In genomic region chr13:21795584-21795983, GRCm38 (mm10) we compare ENCODE assay signal across 33 mouse cellular contexts. TPM values are rescaled to one million over a fixed set of nuclear protein-coding genes. Genes with fewer than 3 reads are reported as not detected.
A peak's percentile ranks its signal among the peaks of the same experiment; 100 is the strongest.
DNase-seq lines count a peak whose midpoint lies in the region; ATAC-seq and TF ChIP-seq lines count a peak whose summit lies in the region.
"Had no signal": no experiment of that assay in that cellular context is flagged by ENCODE, and none has a peak within 500 bp of the region (broad histone marks: within the 10 kb centered on the region; RNA-seq: fewer than 3 reads in every experiment).

No protein-coding gene starts in this region.

- WGBS in heart, embryonic 11.5 days (ENCODE audit: insufficient replicate concordance), result 88% methylated on average over 7 of the region's 7 CpGs

- no peak for TF ChIP-seq POLR2A in MEL (IDR thresholded peaks at IDR 0.05; ENCODE audit: control insufficient read depth in 1 of 2, insufficient read depth in 1 of 2, low read depth in 1 of 2, low read length in 2 of 2, poor library complexity in 1 of 2)

- no peak for TF ChIP-seq RAD21 in MEL (IDR thresholded peaks at IDR 0.05; ENCODE audit: low read depth, low read length)

- peaks cover 3% of the 10 kb centered on the region; the same call in 1 of the 2 replicates for H3K4me1 ChIP-seq in heart, embryonic 11.5 days (ENCODE audit: control insufficient read depth, insufficient read depth, low read length)
- H3K4me1 ChIP-seq in MEL (ENCODE audit: control insufficient read depth in 1 of 2, insufficient read depth in 2 of 2, low read length in 2 of 2), result peaks cover 0 to 6% of the 10 kb centered on the region in 2 experiments; a peak in 3 of 4 replicates

- no peak for TF ChIP-seq CTCF in MEL (IDR thresholded peaks at IDR 0.05 in 2 of 3, conservative IDR thresholded peaks at IDR 0.05 in 1 of 3; ENCODE audit: control insufficient read depth in 1 of 3, insufficient read depth in 1 of 3, low read depth in 2 of 3, low read length in 3 of 3, poor library complexity in 1 of 3, severe bottlenecking in 1 of 3)

- no peak for TF ChIP-seq EP300 in MEL (IDR thresholded peaks at IDR 0.05; ENCODE audit: low read depth in 1 of 2, low read length in 2 of 2)

- H3K9me3 ChIP-seq in heart, embryonic 11.5 days (replicated peaks; ENCODE audit: control insufficient read depth, low read length), result no peaks in the 10 kb centered on the region
- no peaks in the 10 kb centered on the region for H3K9me3 ChIP-seq in MEL (replicated peaks; ENCODE audit: insufficient read depth, low read length)
- H3K9me3 ChIP-seq: embryonic facial prominence, embryonic 10.5 days; embryonic facial prominence, embryonic 13.5 days; heart, embryonic 13.5 days had no signal

- H3K4me3 ChIP-seq in heart, embryonic 11.5 days (ENCODE audit: low read depth, low read length), result no peak overlapping the region
- H3K4me3 ChIP-seq in MEL (ENCODE audit: control insufficient read depth in 1 of 2, insufficient read depth in 1 of 2, low read depth in 2 of 2, low read length in 2 of 2), result no peak overlapping the region
- H3K4me3 ChIP-seq: embryonic facial prominence, embryonic 10.5 days; embryonic facial prominence, embryonic 13.5 days; erythroblast, embryonic 14.5 days; gastrocnemius, adult 2 months; heart, embryonic 13.5 days had no signal

- no peaks in the 10 kb centered on the region for H3K36me3 ChIP-seq in heart, embryonic 11.5 days (ENCODE audit: control insufficient read depth, insufficient read depth, low read length)
- H3K36me3 ChIP-seq in MEL (ENCODE audit: control insufficient read depth in 1 of 2, insufficient read depth in 2 of 2, low read length in 2 of 2), result peaks cover 0 to 2% of the 10 kb centered on the region in 2 experiments; a peak in 2 of 4 replicates
- H3K36me3 ChIP-seq: embryonic facial prominence, embryonic 10.5 days; embryonic facial prominence, embryonic 13.5 days; heart, embryonic 13.5 days had no signal

- H3K27me3 ChIP-seq in heart, embryonic 11.5 days (ENCODE audit: control insufficient read depth, insufficient read depth, low read length), result no peaks in the 10 kb centered on the region
- H3K27me3 ChIP-seq in MEL (ENCODE audit: control insufficient read depth in 1 of 2, insufficient read depth in 2 of 2, low read length in 2 of 2), result no peaks in the 10 kb centered on the region
- H3K27me3 ChIP-seq: embryonic facial prominence, embryonic 13.5 days; heart, embryonic 13.5 days; Patski had no signal

- H3K27ac ChIP-seq in heart, embryonic 11.5 days (ENCODE audit: low read depth, low read length), result no peak overlapping the region
- no peak overlapping the region for H3K27ac ChIP-seq in MEL (ENCODE audit: control insufficient read depth, low read depth, low read length)
- H3K27ac ChIP-seq: embryonic facial prominence, embryonic 10.5 days; embryonic facial prominence, embryonic 13.5 days; gastrocnemius, adult 2 months; heart, embryonic 13.5 days; hindbrain, embryonic 14.5 days; hindbrain, postnatal 0 days had no signal

- no peak for ATAC-seq in heart, embryonic 11.5 days (replicated peaks; ENCODE audit: insufficient number of reproducible peaks, low FRiP score, low TSS enrichment)
- no peak for ATAC-seq in megakaryocyte-erythroid progenitor cell, adult 5-6 weeks (replicated peaks; ENCODE audit: low FRiP score, low TSS enrichment, poor library complexity, severe bottlenecking)
- ATAC-seq: activated CD4-positive, CD25-positive, alpha-beta regulatory T cell, adult 4 months; forebrain, embryonic 14.5 days; forebrain, postnatal 0 days; hindbrain, postnatal 0 days; inflammation-experienced regulatory T-cells, adult 6 months; intestine, embryonic 16.5 days; Patski had no signal

- H3K79me2 ChIP-seq in MEL (ENCODE audit: control insufficient read depth, insufficient read depth, low read length, poor library complexity), result no peaks in the 10 kb centered on the region

- H3K9ac ChIP-seq in heart, embryonic 11.5 days (ENCODE audit: low read depth, low read length), result no peak overlapping the region
- no peak overlapping the region for H3K9ac ChIP-seq in MEL (ENCODE audit: control insufficient read depth, low read depth, low read length, poor library complexity, severe bottlenecking)
- H3K9ac ChIP-seq: embryonic facial prominence, embryonic 13.5 days; forebrain, postnatal 0 days; heart, embryonic 13.5 days; hindbrain, embryonic 14.5 days had no signal

- no peak overlapping the region for H3K4me2 ChIP-seq in heart, embryonic 11.5 days
- H3K4me2 ChIP-seq: embryonic facial prominence, embryonic 13.5 days; heart, embryonic 13.5 days; hindbrain, embryonic 14.5 days had no signal

- DNase-seq in heart, adult 11 months, result peak; percentile 17
- DNase-seq in ES-CJ7 (ENCODE audit: low read depth, low spot score) (peak; percentile 73), MEL (ENCODE audit: low read depth, low spot score) (no peak)
- no peak for DNase-seq in thymus, postnatal 25 days
- DNase-seq: adrenal gland, adult 8-10 months; adrenal gland, postnatal 25 days; cerebellum, adult 18-20 months; cerebellum, adult 9-10 months; cerebellum, postnatal 14 days; embryo, embryonic 11 days; forebrain, postnatal 0 days; gastrocnemius, adult 2 months; gastrocnemius, postnatal 14 days; heart, adult 18-20 months; heart, postnatal 14 days; heart, postnatal 4 days; kidney, adult 18-20 months had no signal

TF ChIP-seq in MEL, 35 proteins besides CTCF, POLR2A, EP300 and RAD21:
- TF ChIP-seq E2F4 (IDR thresholded peaks at IDR 0.05; ENCODE audit: borderline replicate concordance, low read depth, low read length), result no peak
- no peak for TF ChIP-seq SMC3 (IDR thresholded peaks at IDR 0.05; ENCODE audit: low read depth, low read length)
- peak; percentile 91 for TF ChIP-seq TBP (IDR thresholded peaks at IDR 0.05; ENCODE audit: low read depth, low read length)
- no peak for TF ChIP-seq GATA1 (IDR thresholded peaks at IDR 0.05; ENCODE audit: low read depth, low read length)

RNA-seq across cellular contexts. Expression of gene Hist1h2bp, which starts 8.3 kb away (rescaled TPM):
- 1.5 TPM in 1 of 2 replicates, not detected in the other for polyA plus RNA-seq in heart, embryonic 11.5 days (2014; fragmentation: Nextera tagmentation; extraction: Ambion mirVana)
- total RNA-seq in MEL (2012; rRNA removed), result 512 and 814 TPM in 2 replicates
- polyA plus RNA-seq in MEL (2012; ENCODE audit: insufficient read depth in 1 of 2, insufficient read length in 2 of 2, low read depth in 1 of 2, low replicate concordance in 2 of 2, missing spikeins in 1 of 2), result 1 to 10 TPM in 1 of 2 experiments, not detected in 1; 3.0 TPM
- 19.6 and 62.9 TPM in 2 replicates for total RNA-seq in megakaryocyte-erythroid progenitor cell, adult 5-6 weeks (2014; fragmentation: Nextera tagmentation)
- total RNA-seq in megakaryocyte-erythroid progenitor cell, adult 5-6 weeks (2017), result 33.7 and 54.7 TPM in 2 replicates
- polyA plus RNA-seq: activated CD4-positive, CD25-positive, alpha-beta regulatory T cell, adult 4 months; forebrain, postnatal 0 days; hindbrain, postnatal 0 days had no signal

RNA-seq across cellular contexts. Expression of gene Hist1h2an, which starts 8.6 kb away (rescaled TPM):
- polyA plus RNA-seq in heart, embryonic 11.5 days (2014; fragmentation: Nextera tagmentation; extraction: Ambion mirVana), result 3.3 and 6.2 TPM in 2 replicates
- 1,204 and 1,752 TPM in 2 replicates for total RNA-seq in MEL (2012; rRNA removed)
- polyA plus RNA-seq in MEL (2012; ENCODE audit: insufficient read depth in 1 of 2, insufficient read length in 2 of 2, low read depth in 1 of 2, low replicate concordance in 2 of 2, missing spikeins in 1 of 2), result 1,000 to 10,000 TPM in 1 of 2 experiments, 1 to 10 TPM in 1; 8.6 to 1,740 TPM
- total RNA-seq in megakaryocyte-erythroid progenitor cell, adult 5-6 weeks (2014; fragmentation: Nextera tagmentation), result 4.6 and 28.8 TPM in 2 replicates
- total RNA-seq in megakaryocyte-erythroid progenitor cell, adult 5-6 weeks (2017), result 538 and 611 TPM in 2 replicates
- total RNA-seq: gastrocnemius, adult 2 months had no signal
- polyA plus RNA-seq: frontal cortex, adult 2 months; hindbrain, embryonic 14.5 days had no signal

RNA-seq across cellular contexts. Expression of gene Hist1h3i, which starts 12.4 kb away (rescaled TPM):
- polyA plus RNA-seq in heart, embryonic 11.5 days (2014; fragmentation: Nextera tagmentation; extraction: Ambion mirVana), result 107 and 123 TPM in 2 replicates
- 1,321 and 1,539 TPM in 2 replicates for total RNA-seq in MEL (2012; rRNA removed)
- polyA plus RNA-seq in MEL (2012; ENCODE audit: insufficient read depth in 1 of 2, insufficient read length in 2 of 2, low read depth in 1 of 2, low replicate concordance in 2 of 2, missing spikeins in 1 of 2), result 10 to 100 TPM in 1 of 2 experiments, not detected in 1; 18.1 TPM
- 310 and 340 TPM in 2 replicates for total RNA-seq in megakaryocyte-erythroid progenitor cell, adult 5-6 weeks (2014; fragmentation: Nextera tagmentation)
- total RNA-seq in megakaryocyte-erythroid progenitor cell, adult 5-6 weeks (2017), result 88.3 and 299 TPM in 2 replicates

RNA-seq across cellular contexts. Expression of gene Hist1h2bq, which starts 14.4 kb away (rescaled TPM):
- polyA plus RNA-seq in heart, embryonic 11.5 days (2014; fragmentation: Nextera tagmentation; extraction: Ambion mirVana), result 9.4 and 11.6 TPM in 2 replicates
- 2,195 and 3,125 TPM in 2 replicates for total RNA-seq in MEL (2012; rRNA removed)
- 1 to 10 TPM in 1 of 2 experiments, not detected in 1; 6.2 TPM for polyA plus RNA-seq in MEL (2012; ENCODE audit: insufficient read depth in 1 of 2, insufficient read length in 2 of 2, low read depth in 1 of 2, low replicate concordance in 2 of 2, missing spikeins in 1 of 2)
- 395 and 796 TPM in 2 replicates for total RNA-seq in megakaryocyte-erythroid progenitor cell, adult 5-6 weeks (2014; fragmentation: Nextera tagmentation)
- 0.72 and 1.2 TPM in 2 replicates for total RNA-seq in megakaryocyte-erythroid progenitor cell, adult 5-6 weeks (2017)

RNA-seq across cellular contexts. Expression of gene Hist1h2ao, which starts 14.7 kb away (rescaled TPM):
- not detected in 2 replicates for polyA plus RNA-seq in heart, embryonic 11.5 days (2014; fragmentation: Nextera tagmentation; extraction: Ambion mirVana)
- total RNA-seq in MEL (2012; rRNA removed), result 1.6 TPM in 1 of 2 replicates, not detected in the other
- 1,000 to 10,000 TPM in 1 of 2 experiments, not detected in 1; 1,152 TPM for polyA plus RNA-seq in MEL (2012; ENCODE audit: insufficient read depth in 1 of 2, insufficient read length in 2 of 2, low read depth in 1 of 2, low replicate concordance in 2 of 2, missing spikeins in 1 of 2)
- not detected in 2 replicates for total RNA-seq in megakaryocyte-erythroid progenitor cell, adult 5-6 weeks (2014; fragmentation: Nextera tagmentation)
- not detected in 2 replicates for total RNA-seq in megakaryocyte-erythroid progenitor cell, adult 5-6 weeks (2017)
- total RNA-seq: forebrain, postnatal 0 days; heart, postnatal 14 days; heart, postnatal 4 days; hindbrain, postnatal 0 days had no signal
- polyA plus RNA-seq: embryonic facial prominence, embryonic 10.5 days; embryonic facial prominence, embryonic 13.5 days; forebrain, embryonic 14.5 days; forebrain, postnatal 0 days; frontal cortex, adult 2 months; heart, embryonic 13.5 days; heart, embryonic 16.5 days; hindbrain, embryonic 11.5 days; hindbrain, embryonic 14.5 days; hindbrain, postnatal 0 days; intestine, embryonic 16.5 days; Patski had no signal

Comparison
In these comparisons a context has a peak if more than half of its experiments do, and no peak if none do; other contexts are left out.
1. DNase-seq: peak in heart, adult 11 months (single experiment) and ES-CJ7 (single experiment); none in MEL (single experiment) and thymus, postnatal 25 days (single experiment).